Mouse (Mus musculus): ENCODE data around the gene Btbd9. TPM values are rescaled to one million over a fixed set of nuclear protein-coding genes. Genes with fewer than 3 reads are reported as not detected.

Btbd9 gene
- total and polyA plus RNA-seq, 2 experiments, result 12.7 to 12.8 TPM

GRCm38 (mm10) chr17:30258480-30258879 is 317.8 kb downstream of the Btbd9 start:
- TF ChIP-seq CTCF (IDR thresholded peaks at IDR 0.05; ENCODE audit: low read depth, low read length) (no peak), POLR2A (IDR thresholded peaks at IDR 0.05; ENCODE audit: extremely low read depth, insufficient read depth, low read length) (no peak)
- H3K27me3 ChIP-seq (ENCODE audit: control insufficient read depth, insufficient read depth, low read length), result no peaks in the 10 kb centered on the region
- no peak for DNase-seq (ENCODE audit: extremely low read depth, low read depth, low spot score)
- H3K4me1 ChIP-seq (ENCODE audit: control insufficient read depth, insufficient read depth, low read length), result peaks cover 8% of the 10 kb centered on the region; the same call in 1 of the 2 replicates
- no peak overlapping the region for H3K27ac ChIP-seq (replicated peaks; ENCODE audit: insufficient read depth, low read depth, low read length)
- no peak overlapping the region for H3K4me3 ChIP-seq (ENCODE audit: insufficient read depth, low read depth, low read length)
- H3K36me3 ChIP-seq (ENCODE audit: control insufficient read depth, insufficient read depth, low read length), result no peaks in the 10 kb centered on the region
- H3K79me2 ChIP-seq (ENCODE audit: control insufficient read depth, insufficient read depth, low read length), result no peaks in the 10 kb centered on the region
- WGBS, result 75% methylated on average over 4 of the region's 4 CpGs
- H3K9ac ChIP-seq (ENCODE audit: low read depth, low read length), result no peak overlapping the region

DNA sequence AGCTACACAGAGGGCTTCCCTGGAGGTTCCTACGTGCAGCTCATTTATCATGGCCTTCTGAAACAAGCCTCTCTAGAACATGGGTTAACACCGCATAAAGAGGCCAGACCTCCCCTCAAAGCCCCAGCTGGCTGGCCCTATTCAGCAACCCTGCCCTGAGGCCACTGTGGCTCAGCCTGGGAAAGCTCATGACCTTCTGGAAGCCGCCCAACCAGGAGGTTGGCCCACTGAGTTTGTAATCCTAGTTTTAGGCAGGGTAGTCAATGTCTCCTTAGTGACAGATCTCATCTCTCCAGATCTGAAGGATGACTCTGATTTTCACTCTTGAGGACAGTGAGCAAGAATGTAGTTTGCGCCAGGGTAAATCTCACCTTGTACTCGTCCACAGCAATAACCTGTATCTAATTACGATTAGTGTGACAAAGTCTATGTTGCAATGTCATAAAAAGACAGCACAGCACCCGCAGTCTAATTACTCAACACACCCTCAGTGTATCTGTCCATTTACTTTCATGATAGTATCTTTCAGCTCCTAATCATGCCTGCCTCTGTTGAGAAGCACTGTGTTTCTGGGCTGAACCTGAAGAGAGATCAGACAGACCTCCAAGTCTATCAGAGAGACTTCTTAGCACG is 320.2 kb downstream of the Btbd9 start:
- H3K27me3 ChIP-seq (ENCODE audit: control insufficient read depth, insufficient read depth, low read length), result no peaks in the 10 kb centered on the region
- H3K4me1 ChIP-seq (ENCODE audit: control insufficient read depth, insufficient read depth, low read length), result no peaks in the 10 kb centered on the region
- no peak overlapping the region for H3K4me3 ChIP-seq (ENCODE audit: insufficient read depth, low read depth, low read length)
- 67% methylated on average over 8 of the region's 8 CpGs for WGBS
- H3K36me3 ChIP-seq (ENCODE audit: control insufficient read depth, insufficient read depth, low read length), result no peaks in the 10 kb centered on the region
- no peak for TF ChIP-seq CTCF (IDR thresholded peaks at IDR 0.05; ENCODE audit: low read depth, low read length)
- no peak for TF ChIP-seq POLR2A (IDR thresholded peaks at IDR 0.05; ENCODE audit: extremely low read depth, insufficient read depth, low read length)
- H3K27ac ChIP-seq (replicated peaks; ENCODE audit: insufficient read depth, low read depth, low read length), result no peak overlapping the region
- H3K79me2 ChIP-seq (ENCODE audit: control insufficient read depth, insufficient read depth, low read length), result no peaks in the 10 kb centered on the region
- no peak overlapping the region for H3K9ac ChIP-seq (ENCODE audit: low read depth, low read length)
- DNase-seq (ENCODE audit: extremely low read depth, low read depth, low spot score), result no peak

DNA sequence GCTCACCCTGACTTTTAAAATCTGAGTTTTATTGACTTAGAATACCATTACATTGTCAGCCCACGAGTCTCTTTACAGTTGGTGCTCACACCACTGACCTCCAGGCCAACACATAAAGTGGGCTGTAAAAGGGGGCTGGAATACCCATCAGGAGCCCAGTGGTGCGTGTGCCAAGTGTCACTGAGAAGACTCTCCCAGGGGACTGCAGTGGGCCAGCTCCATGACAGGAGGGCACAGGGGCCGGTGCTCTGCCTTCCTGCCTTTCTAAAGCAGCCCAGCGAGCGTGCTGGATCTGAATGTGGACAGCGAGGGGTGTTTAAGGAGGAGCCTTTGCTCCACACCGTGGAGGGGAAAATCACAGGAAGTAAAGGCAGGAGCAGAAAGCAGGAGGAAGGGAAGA is 322.4 kb downstream of the Btbd9 start:
- Histone ChIP-seq H3K36me3 (ENCODE audit: control insufficient read depth, insufficient read depth, low read length) (no peaks in the 10 kb centered on the region), H3K79me2 (ENCODE audit: control insufficient read depth, insufficient read depth, low read length) (no peaks in the 10 kb centered on the region), H3K4me1 (ENCODE audit: control insufficient read depth, insufficient read depth, low read length) (no peaks in the 10 kb centered on the region), H3K27me3 (ENCODE audit: control insufficient read depth, insufficient read depth, low read length) (no peaks in the 10 kb centered on the region), H3K4me3 (ENCODE audit: insufficient read depth, low read depth, low read length) (no peak overlapping the region), H3K27ac (replicated peaks; ENCODE audit: insufficient read depth, low read depth, low read length) (no peak overlapping the region), H3K9ac (ENCODE audit: low read depth, low read length) (no peak overlapping the region)
- WGBS, result 83% methylated on average over 7 of the region's 7 CpGs
- no peak for DNase-seq (ENCODE audit: extremely low read depth, low read depth, low spot score)
- no peak for TF ChIP-seq CTCF (IDR thresholded peaks at IDR 0.05; ENCODE audit: low read depth, low read length)
- no peak for TF ChIP-seq POLR2A (IDR thresholded peaks at IDR 0.05; ENCODE audit: extremely low read depth, insufficient read depth, low read length)

DNA sequence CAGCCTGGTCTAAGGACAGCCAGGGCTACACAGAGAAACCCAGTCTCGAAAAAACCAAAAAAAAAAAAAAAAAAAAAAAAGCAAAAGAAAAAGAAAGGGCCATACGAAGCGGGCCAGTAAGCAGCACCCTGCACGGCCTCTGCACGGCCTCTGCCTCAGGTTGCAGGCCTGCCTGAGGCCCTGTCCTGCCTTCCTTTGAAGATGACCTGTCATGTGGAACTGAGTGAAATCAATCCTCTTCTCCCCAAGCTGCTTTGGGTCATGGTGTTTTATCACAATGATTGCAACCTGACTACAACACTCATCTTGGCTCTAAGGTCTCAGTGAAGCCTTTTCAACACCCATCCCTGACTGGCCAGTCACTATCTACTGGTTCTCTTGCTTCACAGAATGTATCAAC is 323.3 kb downstream of the Btbd9 start:
- Histone ChIP-seq H3K4me1 (ENCODE audit: control insufficient read depth, insufficient read depth, low read length) (no peaks in the 10 kb centered on the region), H3K9ac (ENCODE audit: low read depth, low read length) (no peak overlapping the region), H3K79me2 (ENCODE audit: control insufficient read depth, insufficient read depth, low read length) (no peaks in the 10 kb centered on the region), H3K27ac (replicated peaks; ENCODE audit: insufficient read depth, low read depth, low read length) (no peak overlapping the region), H3K36me3 (ENCODE audit: control insufficient read depth, insufficient read depth, low read length) (no peaks in the 10 kb centered on the region), H3K4me3 (ENCODE audit: insufficient read depth, low read depth, low read length) (no peak overlapping the region), H3K27me3 (ENCODE audit: control insufficient read depth, insufficient read depth, low read length) (no peaks in the 10 kb centered on the region)
- DNase-seq (ENCODE audit: extremely low read depth, low read depth, low spot score), result no peak
- WGBS, result 96% methylated on average over 5 of the region's 5 CpGs
- no peak for TF ChIP-seq POLR2A (IDR thresholded peaks at IDR 0.05; ENCODE audit: extremely low read depth, insufficient read depth, low read length)
- no peak for TF ChIP-seq CTCF (IDR thresholded peaks at IDR 0.05; ENCODE audit: low read depth, low read length)

GRCm38 (mm10) chr17:30245308-30245706 is 331.0 kb downstream of the Btbd9 start:
- no peak overlapping the region for H3K27ac ChIP-seq (replicated peaks; ENCODE audit: insufficient read depth, low read depth, low read length)
- no peak overlapping the region for H3K4me3 ChIP-seq (ENCODE audit: insufficient read depth, low read depth, low read length)
- TF ChIP-seq CTCF (IDR thresholded peaks at IDR 0.05; ENCODE audit: low read depth, low read length) (no peak), POLR2A (IDR thresholded peaks at IDR 0.05; ENCODE audit: extremely low read depth, insufficient read depth, low read length) (no peak)
- H3K27me3 ChIP-seq (ENCODE audit: control insufficient read depth, insufficient read depth, low read length), result no peaks in the 10 kb centered on the region
- no peak overlapping the region for H3K9ac ChIP-seq (ENCODE audit: low read depth, low read length)
- no peaks in the 10 kb centered on the region for H3K36me3 ChIP-seq (ENCODE audit: control insufficient read depth, insufficient read depth, low read length)
- no peaks in the 10 kb centered on the region for H3K79me2 ChIP-seq (ENCODE audit: control insufficient read depth, insufficient read depth, low read length)
- no peak for DNase-seq (ENCODE audit: extremely low read depth, low read depth, low spot score)
- no peaks in the 10 kb centered on the region; the same call in 1 of the 2 replicates for H3K4me1 ChIP-seq (ENCODE audit: control insufficient read depth, insufficient read depth, low read length)
- 78% methylated on average over 10 of the region's 10 CpGs for WGBS

DNA sequence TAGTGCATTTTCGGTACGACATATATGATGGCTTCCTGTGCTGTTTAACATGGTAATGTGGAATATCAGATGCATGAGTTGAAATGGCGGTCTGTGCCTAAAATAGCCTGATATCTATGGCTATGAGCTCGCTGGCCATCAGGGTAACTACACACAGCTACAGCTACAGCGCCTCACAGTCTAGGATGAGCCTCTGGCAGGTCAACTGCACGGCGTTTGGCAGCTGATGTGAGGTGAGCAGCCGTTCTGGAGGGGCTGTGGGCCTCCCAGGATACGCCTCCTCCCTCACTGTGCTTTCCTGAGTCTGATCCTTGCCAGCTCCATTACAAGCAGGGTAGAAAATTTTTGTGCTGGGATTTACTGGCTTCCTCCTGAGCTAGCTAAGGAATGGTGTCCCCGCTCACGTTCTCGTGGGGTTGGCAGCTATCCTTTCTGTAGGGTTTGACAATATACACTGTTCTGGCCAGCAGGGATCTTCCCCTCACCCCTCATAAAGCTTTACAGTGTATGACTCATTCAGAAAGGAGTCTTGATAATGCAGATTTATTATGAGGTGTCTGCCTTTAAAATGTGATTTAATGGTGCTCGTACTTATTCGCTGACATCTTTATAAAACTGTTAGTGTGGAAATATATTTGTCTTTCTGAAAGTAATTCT is 331.5 kb downstream of the Btbd9 start:
- TF ChIP-seq POLR2A (IDR thresholded peaks at IDR 0.05; ENCODE audit: extremely low read depth, insufficient read depth, low read length) (no peak), CTCF (IDR thresholded peaks at IDR 0.05; ENCODE audit: low read depth, low read length) (no peak)
- H3K27me3 ChIP-seq (ENCODE audit: control insufficient read depth, insufficient read depth, low read length), result no peaks in the 10 kb centered on the region
- no peak overlapping the region for H3K4me3 ChIP-seq (ENCODE audit: insufficient read depth, low read depth, low read length)
- no peaks in the 10 kb centered on the region for H3K79me2 ChIP-seq (ENCODE audit: control insufficient read depth, insufficient read depth, low read length)
- H3K9ac ChIP-seq (ENCODE audit: low read depth, low read length), result no peak overlapping the region
- 93% methylated on average over 14 of the region's 14 CpGs for WGBS
- H3K27ac ChIP-seq (replicated peaks; ENCODE audit: insufficient read depth, low read depth, low read length), result no peak overlapping the region
- DNase-seq (ENCODE audit: extremely low read depth, low read depth, low spot score), result no peak
- H3K36me3 ChIP-seq (ENCODE audit: control insufficient read depth, insufficient read depth, low read length), result no peaks in the 10 kb centered on the region
- no peaks in the 10 kb centered on the region; the same call in 1 of the 2 replicates for H3K4me1 ChIP-seq (ENCODE audit: control insufficient read depth, insufficient read depth, low read length)
